Mouse (Mus musculus): ENCODE measurements around the gene Hdac5. TPM values are rescaled to one million over a fixed set of nuclear protein-coding genes. Genes with fewer than 3 reads are reported as not detected.

Hdac5 gene
- polyA plus RNA-seq, 1 experiment from 2014 or later, result 76.7 TPM

DNA sequence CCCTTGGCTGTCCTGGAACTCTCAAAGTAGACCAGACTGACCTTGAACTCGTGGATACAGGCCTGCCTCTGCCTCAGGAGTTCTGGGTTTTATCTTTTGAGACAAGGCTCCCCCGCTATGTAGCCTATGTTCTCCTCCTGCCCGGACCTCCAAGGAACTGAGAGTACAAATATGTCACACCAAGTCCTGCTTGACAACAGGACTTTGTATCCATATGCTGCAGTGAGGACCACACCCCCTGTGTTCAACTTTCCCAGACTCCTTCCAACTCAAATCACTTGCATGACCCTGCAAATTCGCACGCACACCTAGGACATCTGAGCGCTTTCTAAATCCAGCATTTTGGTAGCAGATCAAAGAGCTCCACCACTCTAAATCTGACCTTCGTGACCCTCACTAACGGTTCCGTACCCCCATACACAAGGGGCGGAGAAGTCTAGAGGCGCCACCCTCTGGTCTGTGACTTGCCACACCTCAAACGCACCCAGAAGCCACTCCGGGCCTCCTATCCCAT lies 85.0 kb downstream of the Hdac5 start:
- Histone ChIP-seq H3K4me3 (peak overlapping the region; percentile 38), H3K27me3 (peaks cover 70% of the 10 kb centered on the region), H3K27ac (no peak overlapping the region), H3K36me3 (no peaks in the 10 kb centered on the region), H3K4me1 (replicated peaks) (peaks cover 28% of the 10 kb centered on the region), H3K9ac (0 out of 2 replicates have a peak overlapping the region, but pooled peaks have one; percentile 16), H3K9me3 (replicated peaks) (no peaks in the 10 kb centered on the region), H3K4me2 (peak overlapping the region; percentile 61)
- WGBS, result 26% methylated on average over 13 of the region's 13 CpGs
- no peak for ATAC-seq (replicated peaks; ENCODE audit: insufficient number of reproducible peaks, insufficient read depth, low FRiP score, low read depth)

Small RNAs within 50 kb of the gene (microRNA-seq; reads per million reads assigned to microRNA genes)
- 1.1 reads per million for gene Mir8101

Other genes starting within 250 kb of the Hdac5 start
- gene Cfap97d1, start 245.9 kb downstream of the Hdac5 start, polyA plus RNA-seq (2015; fragmentation: Nextera tagmentation; extraction: Ambion mirVana), result not detected in 2 replicates
- 50.4 and 56.7 TPM in 2 replicates for gene Dusp3, start 243.2 kb downstream of the Hdac5 start, polyA plus RNA-seq (2015; fragmentation: Nextera tagmentation; extraction: Ambion mirVana)
- 2.9 and 3.6 TPM in 2 replicates for gene Mpp3, start 201.7 kb downstream of the Hdac5 start, polyA plus RNA-seq (2015; fragmentation: Nextera tagmentation; extraction: Ambion mirVana)
- gene Cd300lg, start 188.7 kb downstream of the Hdac5 start, polyA plus RNA-seq (2015; fragmentation: Nextera tagmentation; extraction: Ambion mirVana), result 7.2 and 8.4 TPM in 2 replicates
- gene Mpp2, start 141.7 kb downstream of the Hdac5 start, polyA plus RNA-seq (2015; fragmentation: Nextera tagmentation; extraction: Ambion mirVana), result 6.0 and 9.3 TPM in 2 replicates
- not detected in 2 replicates for gene Ppy, start 128.8 kb downstream of the Hdac5 start, polyA plus RNA-seq (2015; fragmentation: Nextera tagmentation; extraction: Ambion mirVana)
- gene Pyy, start 122.3 kb downstream of the Hdac5 start, polyA plus RNA-seq (2015; fragmentation: Nextera tagmentation; extraction: Ambion mirVana), result not detected in 2 replicates
- 0.24 TPM in 1 of 2 replicates, not detected in the other for gene Nags, start 84.7 kb downstream of the Hdac5 start, polyA plus RNA-seq (2015; fragmentation: Nextera tagmentation; extraction: Ambion mirVana)
- 30.6 and 35.9 TPM in 2 replicates for gene Tmem101, start 73.8 kb downstream of the Hdac5 start, polyA plus RNA-seq (2015; fragmentation: Nextera tagmentation; extraction: Ambion mirVana)
- 74.6 and 83.4 TPM in 2 replicates for gene Lsm12, start 44.9 kb downstream of the Hdac5 start, polyA plus RNA-seq (2015; fragmentation: Nextera tagmentation; extraction: Ambion mirVana)
- 20.9 and 23.3 TPM in 2 replicates for gene G6pc3, start 40.5 kb downstream of the Hdac5 start, polyA plus RNA-seq (2015; fragmentation: Nextera tagmentation; extraction: Ambion mirVana)
- 8.3 and 12.7 TPM in 2 replicates for gene BC030867, start 18.7 kb upstream of the Hdac5 start, polyA plus RNA-seq (2015; fragmentation: Nextera tagmentation; extraction: Ambion mirVana)
- 0.05 and 0.06 TPM in 2 replicates for gene Asb16, start 38.6 kb upstream of the Hdac5 start, polyA plus RNA-seq (2015; fragmentation: Nextera tagmentation; extraction: Ambion mirVana)
- 36.4 and 43.1 TPM in 2 replicates for gene Tmub2, start 54.8 kb upstream of the Hdac5 start, polyA plus RNA-seq (2015; fragmentation: Nextera tagmentation; extraction: Ambion mirVana)
- 6.8 and 8.9 TPM in 2 replicates for gene Atxn7l3, start 66.5 kb upstream of the Hdac5 start, polyA plus RNA-seq (2015; fragmentation: Nextera tagmentation; extraction: Ambion mirVana)
- 51.0 and 60.2 TPM in 2 replicates for gene Ubtf, start 89.6 kb upstream of the Hdac5 start, polyA plus RNA-seq (2015; fragmentation: Nextera tagmentation; extraction: Ambion mirVana)
- 20.2 and 31.9 TPM in 2 replicates for gene Slc4a1, start 136.0 kb upstream of the Hdac5 start, polyA plus RNA-seq (2015; fragmentation: Nextera tagmentation; extraction: Ambion mirVana)
- gene Rundc3a, start 163.2 kb upstream of the Hdac5 start, polyA plus RNA-seq (2015; fragmentation: Nextera tagmentation; extraction: Ambion mirVana), result 0.64 and 2.5 TPM in 2 replicates
- 293 and 321 TPM in 2 replicates for gene Slc25a39, start 177.8 kb upstream of the Hdac5 start, polyA plus RNA-seq (2015; fragmentation: Nextera tagmentation; extraction: Ambion mirVana)
- 198 and 242 TPM in 2 replicates for gene Grn, start 200.1 kb upstream of the Hdac5 start, polyA plus RNA-seq (2015; fragmentation: Nextera tagmentation; extraction: Ambion mirVana)
- gene Fam171a2, start 217.5 kb upstream of the Hdac5 start, polyA plus RNA-seq (2015; fragmentation: Nextera tagmentation; extraction: Ambion mirVana), result 2.7 and 5.7 TPM in 2 replicates
- gene Itga2b, start 240.0 kb upstream of the Hdac5 start, polyA plus RNA-seq (2015; fragmentation: Nextera tagmentation; extraction: Ambion mirVana), result 8.7 TPM in 2 replicates